Mouse (Mus musculus) megakaryocyte-erythroid progenitor cell, adult 5-6 weeks (primary cell): Measurements from ENCODE around the gene H2-M9. TPM values are rescaled to one million over a fixed set of nuclear protein-coding genes. Genes with fewer than 3 reads are reported as not detected.

Experiments used
- ATAC-seq: replicated peaks from 2 replicates; pipeline ENCODE4 v1.8.0; 2016; ENCODE audit warnings: mild to moderate bottlenecking, inconsistent platforms; ENCODE audit not compliant: severe bottlenecking, poor library complexity, low FRiP score, low TSS enrichment
- total RNA-seq, 2 experiments: library from RNA; stranded (forward) in 1 of 2; stranded (reverse) in 1 of 2; fragments of 200-1000, 215-1000 nt in 1 of 2; fragments of >200 nt in 1 of 2; fragmentation: Nextera tagmentation in 1 of 2; gene quantifications; 2 replicates each; pipeline ENCODE4 v1.2.3; 2014 to 2017

H2-M9 gene
- total RNA-seq (2014; fragmentation: Nextera tagmentation) (not detected in 2 replicates), total RNA-seq (2017) (not detected in 2 replicates)

DNA sequence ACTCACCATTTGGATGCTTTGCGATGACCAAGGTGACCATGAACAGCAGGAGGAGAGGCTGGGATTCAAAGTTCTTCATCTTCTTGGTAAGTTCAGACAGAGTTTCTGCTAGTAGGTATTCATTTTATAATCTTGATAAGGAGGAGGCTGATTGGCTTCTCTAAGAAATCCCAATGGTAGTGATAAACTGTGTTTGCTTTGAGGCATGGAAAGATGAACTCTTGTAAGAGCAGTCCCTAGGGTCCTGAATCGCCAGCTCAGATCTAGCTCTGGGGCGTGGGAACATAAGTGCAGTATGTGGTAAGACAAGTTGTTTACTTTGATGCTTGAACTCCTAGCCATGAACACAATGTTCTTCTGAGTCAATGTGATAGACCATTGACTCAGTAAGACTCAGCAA is at the start of gene H2-M9:
H2-M9 (minus strand) TSS at position 101 of the 400 bp plus-strand sequence.
- no peak for ATAC-seq

- ATAC-seq, result no peak
Measured at GRCm38 (mm10) chr17:36672119-36672518, 29.7 kb upstream of the H2-M9 start, which contains the start of gene H2-M1. TSS of gene H2-M1 (minus strand) at chr17:36672219.

Other genes with a start within 250 kb of the H2-M9 start
- not detected in 2 replicates for gene H2-M10.4, start 180.3 kb downstream of the H2-M9 start, total RNA-seq (2014; fragmentation: Nextera tagmentation)
- not detected in 2 replicates for gene H2-M10.4, start 180.3 kb downstream of the H2-M9 start, total RNA-seq (2017)
- gene H2-M11, start 95.6 kb downstream of the H2-M9 start, total RNA-seq (2014; fragmentation: Nextera tagmentation), result not detected in 2 replicates
- gene H2-M11, start 95.6 kb downstream of the H2-M9 start, total RNA-seq (2017), result not detected in 2 replicates
- gene H2-M1, start 29.6 kb upstream of the H2-M9 start, total RNA-seq (2014; fragmentation: Nextera tagmentation), result not detected in 2 replicates
- gene H2-M1, start 29.6 kb upstream of the H2-M9 start, total RNA-seq (2017), result not detected in 2 replicates
- not detected in 2 replicates for gene H2-M10.5, start 130.2 kb upstream of the H2-M9 start, total RNA-seq (2014; fragmentation: Nextera tagmentation)
- gene H2-M10.5, start 130.2 kb upstream of the H2-M9 start, total RNA-seq (2017), result not detected in 2 replicates
- gene H2-M10.6, start 169.5 kb upstream of the H2-M9 start, total RNA-seq (2014; fragmentation: Nextera tagmentation), result not detected in 2 replicates
- not detected in 2 replicates for gene H2-M10.6, start 169.5 kb upstream of the H2-M9 start, total RNA-seq (2017)
- gene Trim26, start 194.5 kb upstream of the H2-M9 start, total RNA-seq (2014; fragmentation: Nextera tagmentation), result 13.0 and 13.6 TPM in 2 replicates
- 7.7 and 9.3 TPM in 2 replicates for gene Trim26, start 194.5 kb upstream of the H2-M9 start, total RNA-seq (2017)
- not detected in 2 replicates for gene Trim15, start 224.5 kb upstream of the H2-M9 start, total RNA-seq (2014; fragmentation: Nextera tagmentation)
- gene Trim15, start 224.5 kb upstream of the H2-M9 start, total RNA-seq (2017), result not detected in 2 replicates
- gene Trim10, start 226.9 kb upstream of the H2-M9 start, total RNA-seq (2014; fragmentation: Nextera tagmentation), result 7.5 and 9.6 TPM in 2 replicates
- 13.8 and 24.1 TPM in 2 replicates for gene Trim10, start 226.9 kb upstream of the H2-M9 start, total RNA-seq (2017)
- gene Trim40, start 247.5 kb upstream of the H2-M9 start, total RNA-seq (2014; fragmentation: Nextera tagmentation), result not detected in 2 replicates
- not detected in 2 replicates for gene Trim40, start 247.5 kb upstream of the H2-M9 start, total RNA-seq (2017)